Mouse (Mus musculus): ENCODE measurements around the gene Gm609. TPM values are rescaled to one million over a fixed set of nuclear protein-coding genes. Genes with fewer than 3 reads are reported as not detected.

Gene Gm609
- total RNA-seq (2023), result not detected

GRCm38 (mm10) chr16:45492927-45493326 lies at the start of gene Gm609:
TSS of gene Gm609 (minus strand) at chr16:45492969.

GRCm38 (mm10) chr16:45535009-45535408 lies 42.2 kb upstream of the Gm609 start, which contains the start of gene Slc9c1:
TSS of gene Slc9c1 (plus strand) at chr16:45535309.

GRCm38 (mm10) chr16:45531950-45532349 lies 39.2 kb upstream of the Gm609 start, which contains the start of gene Gm17783:
TSS of gene Gm17783 (minus strand) at chr16:45532050.

GRCm38 (mm10) chr16:45408425-45409063 lies 84.2 kb downstream of the Gm609 start, which contains the start of gene Cd200:
TSS of gene Cd200 (minus strand) at chr16:45409053.

Other genes starting within 250 kb of the Gm609 start
- 10 to 100 TPM; 15.8 to 19.1 TPM for gene Cd200, start 83.9 kb downstream of the Gm609 start, total RNA-seq (2023)
- gene Gm17783, start 39.1 kb upstream of the Gm609 start, total RNA-seq (2023), result not detected
- not detected for gene Slc9c1, start 42.3 kb upstream of the Gm609 start, total RNA-seq (2023)
- gene Gcsam, start 117.4 kb upstream of the Gm609 start, total RNA-seq (2023), result under 1 TPM in 1 of 2 experiments, not detected in 1; 0.20 TPM
- not detected for gene BC016579, start 161.1 kb upstream of the Gm609 start, total RNA-seq (2023)
- gene Tmprss7, start 200.7 kb upstream of the Gm609 start, total RNA-seq (2023), result not detected
- not detected for gene Tagln3, start 231.6 kb upstream of the Gm609 start, total RNA-seq (2023)
- gene Abhd10, start 250.0 kb upstream of the Gm609 start, total RNA-seq (2023), result 10 to 100 TPM; 36.4 to 40.7 TPM